Mouse (Mus musculus) neural tube, embryonic 15.5 days (tissue): ENCODE results near the gene Otulinl. TPM values are rescaled to one million over a fixed set of nuclear protein-coding genes. Genes with fewer than 3 reads are reported as not detected.

ENCODE experiments used
- polyA plus RNA-seq: library from polyadenylated mRNA; unstranded; fragments of >200 nt; fragmentation: Nextera tagmentation; extraction: Ambion mirVana; gene quantifications from 2 replicates; pipeline ENCODE4 v1.2.1, GENCODE M21; 2015

The Otulinl gene
- polyA plus RNA-seq, 1 experiment from 2014 or later: 16.2 TPM

Other genes starting within 250 kb of the Otulinl start
- gene Ank, start 214.9 kb downstream of the Otulinl start, polyA plus RNA-seq: 15.6 and 16.7 TPM in 2 replicates
- gene Otulin, start 50.9 kb downstream of the Otulinl start, polyA plus RNA-seq: 20.5 and 26.7 TPM in 2 replicates